Mouse (Mus musculus): ENCODE results near the gene Fam20b.

The Fam20b gene

GRCm38 (mm10) chr1:156640577-156640976 is 78.3 kb downstream of the Fam20b start:
- DNase-seq (ENCODE audit: low read depth, low spot score): no peak

- DNase-seq (ENCODE audit: low read depth, low spot score): no peak
Measured at GRCm38 (mm10) chr1:156639455-156639854, 79.4 kb downstream of the Fam20b start.

DNA sequence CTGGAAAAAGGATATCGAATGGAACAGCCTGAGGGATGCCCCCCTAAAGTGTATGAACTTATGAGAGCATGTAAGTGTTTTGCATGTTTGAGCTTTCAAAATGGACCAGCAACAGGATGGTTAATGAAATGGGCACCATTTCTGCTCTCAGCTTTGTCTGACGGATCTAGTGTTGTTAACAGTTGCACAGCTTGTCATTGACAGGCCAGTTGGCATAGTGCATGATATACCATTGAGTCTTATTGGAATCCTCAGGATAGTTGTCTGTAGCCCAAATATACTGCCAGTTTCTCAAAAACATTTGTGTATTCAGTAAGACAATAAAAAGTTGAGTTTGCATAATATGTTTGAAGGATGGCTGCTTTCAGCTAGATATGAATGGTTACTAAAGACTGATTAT is 83.7 kb downstream of the Fam20b start:
- DNase-seq (ENCODE audit: low read depth, low spot score): no peak

GRCm38 (mm10) chr1:156633095-156633494 is 85.8 kb downstream of the Fam20b start:
- no peak for DNase-seq (ENCODE audit: low read depth, low spot score)

- no peak for DNase-seq (ENCODE audit: low read depth, low spot score)
Measured at GRCm38 (mm10) chr1:156630965-156631364, 87.9 kb downstream of the Fam20b start.

GRCm38 (mm10) chr1:156629984-156630383 is 88.9 kb downstream of the Fam20b start:
- DNase-seq (ENCODE audit: low read depth, low spot score): no peak

All from mesoderm, embryonic 11.5 days (tissue).